Mouse (Mus musculus) liver, adult 2 months (tissue): Measurements from ENCODE around the gene Gfod1.

Experiments used
- CTCF ChIP-seq: fragments of 200-500 bp; IDR thresholded peaks from 2 replicates; pipeline ENCODE4 v1.5.1; 2011; ENCODE audit warnings: low read depth, low read length, control low read depth
- POLR2A ChIP-seq: fragments of 200-500 bp; IDR thresholded peaks from 2 replicates; pipeline ENCODE4 v1.6.1; 2011; ENCODE audit warnings: low read length, control low read depth; ENCODE audit not compliant: insufficient read depth; ENCODE audit errors: extremely low read depth

DNA sequence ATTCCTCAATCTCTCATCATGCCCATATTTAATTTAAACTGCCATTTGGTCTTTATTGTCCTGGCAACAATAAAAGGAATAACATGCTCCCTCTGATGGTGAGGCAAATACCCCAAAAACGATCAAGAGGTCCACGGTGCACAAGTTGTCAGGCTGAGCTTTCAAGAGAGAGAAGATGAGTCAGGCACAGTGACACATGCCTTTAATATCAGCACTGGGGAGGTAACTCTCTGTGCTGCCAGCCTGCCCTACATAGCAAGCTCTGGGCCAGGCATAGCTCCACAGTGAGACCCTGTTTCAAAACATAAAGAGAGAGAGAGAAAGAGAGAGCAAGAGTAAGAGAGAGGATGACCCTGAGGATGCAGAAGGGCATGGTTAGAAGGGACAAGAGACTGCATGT is 62.2 kb downstream of the Gfod1 start:
- TF ChIP-seq CTCF (no peak), POLR2A (no peak)
